Mouse (Mus musculus) hindbrain, postnatal 0 days (tissue): ENCODE measurements around the gene Otop1. TPM values are rescaled to one million over a fixed set of nuclear protein-coding genes. Genes with fewer than 3 reads are reported as not detected.

Source experiments
- ATAC-seq: fragments of 200-750 bp; cut with Nextera tagmentation; 2 replicates; pipeline ENCODE4 v1.8.0; 2017; ENCODE audit warnings: mild to moderate bottlenecking, moderate TSS enrichment, moderate library complexity
- DNase-seq: peaks from one replicate; pipeline ENCODE4 v3.0.0-alpha.2; 2015; ENCODE audit warnings: low spot score
- H3K27ac ChIP-seq: fragments of 300-500 bp; sonication (generic); 2 replicates; pipeline ENCODE4 v1.5.1; 2014; ENCODE audit warnings: mild to moderate bottlenecking
- H3K27me3 ChIP-seq: fragments of 300-500 bp; sonication (generic); 2 replicates; pipeline ENCODE4 v1.6.1; 2014; ENCODE audit warnings: low read length, mixed read lengths; ENCODE audit not compliant: insufficient read depth
- H3K36me3 ChIP-seq: fragments of 300-500 bp; sonication (generic); 2 replicates; pipeline ENCODE4 v1.6.1; 2014; ENCODE audit warnings: low read length, mixed read lengths; ENCODE audit not compliant: insufficient read depth
- H3K4me1 ChIP-seq: fragments of 300-500 bp; sonication (generic); 2 replicates; pipeline ENCODE4 v1.6.1; 2014; ENCODE audit warnings: antibody characterized with exemption, low read length, mixed read lengths; ENCODE audit not compliant: insufficient read depth
- H3K4me2 ChIP-seq: fragments of 300-500 bp; sonication (generic); 2 replicates; pipeline ENCODE4 v1.6.1; 2014; ENCODE audit warnings: low read depth, mild to moderate bottlenecking, low read length, moderate library complexity, mixed read lengths
- H3K4me3 ChIP-seq: fragments of 300-500 bp; sonication (generic); 2 replicates; pipeline ENCODE4 v1.5.1; 2014; ENCODE audit warnings: low read length
- H3K9ac ChIP-seq: fragments of 300-500 bp; sonication (generic); replicated peaks from 2 replicates; pipeline ENCODE4 v1.6.1; 2014; ENCODE audit warnings: mild to moderate bottlenecking, low read length, moderate library complexity, mixed read lengths
- H3K9me3 ChIP-seq: fragments of 300-500 bp; sonication (generic); 2 replicates; pipeline ENCODE4 v1.6.1; 2016; ENCODE audit warnings: low read length, mixed read lengths
- CTCF ChIP-seq: IDR thresholded peaks from 2 replicates; pipeline ENCODE4 v1.5.1; 2016; ENCODE audit warnings: antibody characterized with exemption, control low read depth, low read depth
- WGBS: fragments of 180-500 bp; shearing (Covaris S2); extraction: QIAGEN DNeasy Blood & Tissue Kit; methylation state at CpG from one replicate; pipeline ENCODE4 v1.1.7; 2014; 5-methylcytosine and 5-hydroxymethylcytosine counted together
- polyA plus RNA-seq: library from polyadenylated mRNA; unstranded; fragments of >200 nt; fragmentation: Nextera tagmentation; extraction: Ambion mirVana; gene quantifications from 2 replicates; pipeline ENCODE4 v1.2.1, GENCODE M21; 2015
- total RNA-seq: library from RNA; depleted of rRNA; stranded (reverse); fragments of >200 nt; gene quantifications from 2 replicates; pipeline ENCODE4 v1.2.3, GENCODE M21; 2014

Gene Otop1
- total and polyA plus RNA-seq, 2 experiments from 2014 or later: 0.10 TPM

- DNase-seq: peak; percentile 67
- H3K4me2 ChIP-seq: no peak overlapping the region
- H3K9ac ChIP-seq: no peak overlapping the region
- no peaks in the 10 kb centered on the region for H3K36me3 ChIP-seq
- peak; percentile 62 for TF ChIP-seq CTCF
- no peaks in the 10 kb centered on the region for H3K9me3 ChIP-seq
- H3K4me3 ChIP-seq: no peak overlapping the region
- no peaks in the 10 kb centered on the region for H3K4me1 ChIP-seq
- H3K27me3 ChIP-seq: 0 out of 2 replicates have a peak, but pooled peaks cover 6% of the 10 kb centered on the region
- ATAC-seq: peak; percentile 55
- no peak overlapping the region for H3K27ac ChIP-seq
- 48% methylated on average over 5 of the region's 5 CpGs for WGBS
Observed at GRCm38 (mm10) chr5:38308873-38309272, 33.1 kb downstream of the Otop1 start.

DNA sequence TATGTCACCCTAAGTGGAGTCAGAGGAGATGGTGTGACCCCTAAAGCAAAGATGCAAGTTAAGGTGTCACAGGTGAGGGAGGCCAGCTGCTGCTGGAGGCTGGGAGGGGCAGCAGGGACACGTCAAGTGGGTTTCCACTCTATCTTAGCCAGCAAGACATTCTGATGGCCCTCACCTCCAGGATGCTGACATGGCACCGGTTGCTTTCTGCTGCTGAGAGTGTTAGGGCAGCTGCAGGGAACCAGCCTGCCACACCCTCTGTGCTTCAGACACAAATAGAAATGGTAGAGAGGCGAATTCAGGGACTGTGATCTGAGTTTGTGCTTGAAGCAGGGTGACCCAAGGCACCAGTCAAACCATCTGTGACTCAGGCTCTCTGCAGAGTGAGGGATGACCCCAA, 34.0 kb downstream of the Otop1 start:
- H3K4me3 ChIP-seq: no peak overlapping the region
- ATAC-seq (no peak), DNase-seq (no peak)
- TF ChIP-seq CTCF: no peak
- no peaks in the 10 kb centered on the region for H3K36me3 ChIP-seq
- 0 out of 2 replicates have a peak, but pooled peaks cover 6% of the 10 kb centered on the region for H3K27me3 ChIP-seq
- H3K4me2 ChIP-seq: no peak overlapping the region
- H3K9ac ChIP-seq: no peak overlapping the region
- no peaks in the 10 kb centered on the region for H3K4me1 ChIP-seq
- no peak overlapping the region for H3K27ac ChIP-seq
- WGBS: 69% methylated on average over 3 of the region's 3 CpGs
- H3K9me3 ChIP-seq: no peaks in the 10 kb centered on the region

- H3K9ac ChIP-seq: peak within 1 kb of the TSS; percentile 40
Observed at GRCm38 (mm10) chr5:38318966-38319786, 43.4 kb downstream of the Otop1 start, which contains the start of gene Drd5. Gene Drd5 (plus strand): TSS chr5:38319367.

DNA sequence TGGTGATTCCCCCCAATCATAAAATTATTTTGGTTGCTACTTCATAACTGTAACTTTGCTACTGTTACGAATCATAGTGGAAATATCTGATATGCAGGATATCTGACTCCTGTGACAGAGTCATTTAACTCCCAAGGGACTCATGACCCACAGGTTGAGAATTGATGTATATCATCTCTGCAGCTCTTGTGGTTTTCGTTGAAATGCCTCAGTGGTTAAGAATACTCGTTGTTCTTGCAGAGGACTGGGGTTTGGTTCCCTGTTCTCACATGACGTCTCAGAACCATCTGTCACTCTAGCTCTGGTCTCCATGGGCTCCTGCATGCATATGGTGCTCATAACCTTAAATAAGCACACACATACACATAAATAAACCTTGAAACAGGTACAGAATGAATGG, 57.6 kb downstream of the Otop1 start:
- Histone ChIP-seq H3K4me3 (no peak overlapping the region), H3K9ac (no peak overlapping the region), H3K36me3 (no peaks in the 10 kb centered on the region), H3K4me2 (no peak overlapping the region), H3K9me3 (peaks cover 3% of the 10 kb centered on the region; the same call in 1 of the 2 replicates), H3K4me1 (no peaks in the 10 kb centered on the region), H3K27me3 (no peaks in the 10 kb centered on the region), H3K27ac (no peak overlapping the region)
- 67% methylated on average over 4 of the region's 4 CpGs for WGBS
- no peak for TF ChIP-seq CTCF
- DNase-seq: no peak
- no peak for ATAC-seq

More at GRCm38 (mm10) chr5:38318966-38319786, 43.4 kb downstream of the Otop1 start, which contains the start of gene Drd5:
- DNase-seq: peak; percentile 34
- no peaks in the 10 kb centered on the region for H3K36me3 ChIP-seq
- no peak within 1 kb of the TSS for H3K27ac ChIP-seq
- H3K9me3 ChIP-seq: no peaks in the 10 kb centered on the region
- peak within 1 kb of the TSS; percentile 72 for H3K4me2 ChIP-seq
- H3K4me3 ChIP-seq: peak within 1 kb of the TSS; percentile 44
- peak; percentile 60 for ATAC-seq
- 2% methylated on average over 60 of the region's 67 CpGs for WGBS
- H3K4me1 ChIP-seq: no peaks in the 10 kb centered on the region
- TF ChIP-seq CTCF: 0 out of 2 replicates have a peak, but pooled peaks have one; percentile 4
- H3K27me3 ChIP-seq: peaks cover 20% of the 10 kb centered on the region; the same call in 1 of the 2 replicates

GRCm38 (mm10) chr5:38334582-38334981, 58.8 kb downstream of the Otop1 start:
- Histone ChIP-seq H3K9me3 (no peaks in the 10 kb centered on the region), H3K4me2 (no peak overlapping the region), H3K36me3 (no peaks in the 10 kb centered on the region), H3K9ac (no peak overlapping the region), H3K4me3 (no peak overlapping the region), H3K27me3 (no peaks in the 10 kb centered on the region), H3K4me1 (no peaks in the 10 kb centered on the region), H3K27ac (no peak overlapping the region)
- ATAC-seq: no peak
- no peak for DNase-seq
- 43% methylated on average over 1 of the region's 1 CpGs for WGBS
- TF ChIP-seq CTCF: peak; percentile 26; the same call in 1 of the 2 replicates

DNA sequence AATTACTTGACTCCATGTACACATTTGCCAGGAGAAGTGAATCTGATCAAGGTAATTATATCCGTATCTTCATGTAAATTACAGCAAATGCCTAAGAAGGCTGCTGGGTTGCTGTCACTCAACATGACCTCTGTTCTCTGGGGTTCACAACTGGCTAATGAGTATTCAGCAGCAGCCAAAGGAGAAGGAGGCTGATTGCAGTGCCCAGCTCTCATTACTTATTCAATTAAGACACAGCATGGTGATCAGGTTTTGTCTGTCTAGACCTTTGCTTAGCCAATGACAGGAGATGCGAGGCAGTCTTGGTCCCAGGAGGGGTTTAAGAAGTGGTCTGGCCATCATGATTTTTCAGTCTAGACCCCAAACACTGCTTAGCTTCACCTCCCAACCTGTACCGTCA, 67.3 kb downstream of the Otop1 start:
- Histone ChIP-seq H3K36me3 (no peaks in the 10 kb centered on the region), H3K4me3 (no peak overlapping the region), H3K9ac (no peak overlapping the region), H3K27ac (no peak overlapping the region), H3K9me3 (no peaks in the 10 kb centered on the region), H3K4me1 (no peaks in the 10 kb centered on the region), H3K27me3 (no peaks in the 10 kb centered on the region), H3K4me2 (no peak overlapping the region)
- no peak for TF ChIP-seq CTCF
- ATAC-seq (no peak; the same call in 1 of the 2 replicates), DNase-seq (no peak)
- 54% methylated on average over 3 of the region's 3 CpGs for WGBS
